Mouse (Mus musculus) liver, postnatal 0 days (tissue): ENCODE results near the gene Map2k7. TPM values are rescaled to one million over a fixed set of nuclear protein-coding genes. Genes with fewer than 3 reads are reported as not detected.

Experiments
- ATAC-seq: fragments of 200-750 bp; cut with Nextera tagmentation; 2 replicates; pipeline ENCODE4 v1.8.0; 2017; ENCODE audit warnings: mild to moderate bottlenecking, moderate library complexity
- DNase-seq: peaks from one replicate; pipeline ENCODE4 v3.0.0-alpha.2; 2016
- H3K27ac ChIP-seq: fragments of 300-500 bp; sonication (generic); 2 replicates; pipeline ENCODE4 v1.5.1; 2014; ENCODE audit warnings: antibody characterized with exemption, moderate library complexity, mild to moderate bottlenecking, low read depth
- H3K27me3 ChIP-seq: fragments of 300-500 bp; sonication (generic); 2 replicates; pipeline ENCODE4 v1.6.1; 2014; ENCODE audit warnings: low read length, control low read depth, mixed read lengths; ENCODE audit not compliant: insufficient read depth
- H3K36me3 ChIP-seq: fragments of 300-500 bp; sonication (generic); replicated peaks from 2 replicates; pipeline ENCODE4 v1.6.1; 2014; ENCODE audit warnings: mild to moderate bottlenecking, control low read depth, low read length, moderate library complexity, mixed read lengths; ENCODE audit not compliant: insufficient read depth
- H3K4me1 ChIP-seq: fragments of 300-500 bp; sonication (generic); 2 replicates; pipeline ENCODE4 v1.6.1; 2014; ENCODE audit warnings: antibody characterized with exemption, mild to moderate bottlenecking, control low read depth; ENCODE audit not compliant: insufficient read depth
- H3K4me2 ChIP-seq: fragments of 300-500 bp; sonication (generic); 2 replicates; pipeline ENCODE4 v1.6.1; 2014; ENCODE audit warnings: low read depth, mild to moderate bottlenecking, low read length, moderate library complexity, mixed read lengths
- H3K4me3 ChIP-seq: fragments of 300-500 bp; sonication (generic); 2 replicates; pipeline ENCODE4 v1.5.1; 2014; ENCODE audit warnings: low read depth, low read length
- H3K9ac ChIP-seq: fragments of 300-500 bp; sonication (generic); replicated peaks from 2 replicates; pipeline ENCODE4 v1.6.1; 2014; ENCODE audit warnings: mild to moderate bottlenecking, moderate library complexity
- H3K9me3 ChIP-seq: fragments of 300-500 bp; sonication (generic); 2 replicates; pipeline ENCODE4 v1.6.1; 2016; ENCODE audit warnings: mild to moderate bottlenecking, control low read depth, low read length, mixed read lengths
- CTCF ChIP-seq: sonication (generic); IDR thresholded peaks from 2 replicates; pipeline ENCODE4 v1.5.1; 2016; ENCODE audit warnings: antibody characterized with exemption, low read depth
- EP300 ChIP-seq: IDR thresholded peaks from 2 replicates; pipeline ENCODE4 v1.6.1; 2016; ENCODE audit warnings: antibody characterized with exemption, low read depth, mild to moderate bottlenecking
- WGBS: fragments of 180-500 bp; shearing (Covaris S2); extraction: QIAGEN DNeasy Blood & Tissue Kit; methylation state at CpG from one replicate; pipeline ENCODE4 v1.1.7; 2014; ENCODE audit not compliant: insufficient replicate concordance; 5-methylcytosine and 5-hydroxymethylcytosine counted together
- polyA plus RNA-seq: library from polyadenylated mRNA; unstranded; fragments of >200 nt; fragmentation: Nextera tagmentation; extraction: Ambion mirVana; gene quantifications from 2 replicates; pipeline ENCODE4 v1.2.1, GENCODE M21; 2015

Gene Map2k7
- polyA plus RNA-seq, 1 experiment from 2014 or later = 10.5 TPM

GRCm38 (mm10) chr8:4263105-4263791 is 24.7 kb downstream of the Map2k7 start:
- TF ChIP-seq EP300 (no peak), CTCF (no peak)
- H3K4me1 ChIP-seq = peaks cover 13% of the 10 kb centered on the region
- WGBS = 68% methylated on average over 8 of the region's 8 CpGs
- peaks cover 73% of the 10 kb centered on the region for H3K36me3 ChIP-seq
- H3K4me3 ChIP-seq = no peak overlapping the region
- H3K9me3 ChIP-seq = no peaks in the 10 kb centered on the region
- ATAC-seq (no peak), DNase-seq (no peak)
- H3K4me2 ChIP-seq = no peak overlapping the region
- H3K27ac ChIP-seq = no peak overlapping the region
- H3K27me3 ChIP-seq = no peaks in the 10 kb centered on the region
- no peak overlapping the region for H3K9ac ChIP-seq

DNA sequence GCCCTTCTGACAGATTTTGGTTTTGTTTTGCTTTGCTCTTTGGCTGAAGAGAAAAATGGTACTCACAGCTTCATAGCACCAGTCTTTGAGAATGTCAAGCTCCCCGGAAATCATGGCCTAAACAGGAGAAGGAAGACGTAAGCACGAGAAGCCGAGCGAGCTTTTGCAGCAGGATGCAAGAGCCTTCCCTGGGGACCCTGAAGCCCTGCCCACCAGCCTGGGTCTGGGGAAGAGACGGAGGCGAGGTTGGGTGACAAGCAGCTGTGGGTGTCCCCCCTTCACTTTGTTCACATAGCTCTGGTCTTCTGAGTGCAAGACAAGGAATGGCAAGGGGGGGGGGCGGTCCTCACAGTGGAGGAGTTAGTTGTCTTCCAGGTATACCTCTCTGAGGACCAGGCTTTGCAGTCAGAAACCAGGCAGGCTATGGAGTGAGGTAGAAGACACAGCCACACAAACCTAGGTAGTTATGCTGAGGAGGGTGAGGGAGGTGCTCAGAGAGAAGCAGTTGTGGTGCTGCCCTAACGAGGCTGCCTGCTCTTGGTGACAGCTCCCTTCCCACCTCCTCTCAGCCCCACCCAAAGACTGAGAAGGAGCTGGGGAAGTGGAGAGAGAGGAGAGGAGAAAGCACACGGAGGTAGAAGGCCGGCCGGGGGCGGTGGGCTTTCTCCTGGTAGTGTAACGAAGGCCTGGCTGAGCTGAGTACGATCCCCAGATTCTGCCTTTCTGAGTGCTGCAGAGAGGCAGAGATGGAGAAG is 26.8 kb downstream of the Map2k7 start:
- no peak for ATAC-seq
- TF ChIP-seq EP300 (no peak), CTCF (no peak)
- Histone ChIP-seq H3K27me3 (no peaks in the 10 kb centered on the region), H3K9ac (no peak overlapping the region), H3K9me3 (no peaks in the 10 kb centered on the region), H3K4me3 (no peak overlapping the region), H3K4me1 (no peaks in the 10 kb centered on the region), H3K36me3 (peaks cover 84% of the 10 kb centered on the region), H3K27ac (no peak overlapping the region), H3K4me2 (no peak overlapping the region)
- DNase-seq = no peak
- WGBS = 84% methylated on average over 15 of the region's 15 CpGs

DNA sequence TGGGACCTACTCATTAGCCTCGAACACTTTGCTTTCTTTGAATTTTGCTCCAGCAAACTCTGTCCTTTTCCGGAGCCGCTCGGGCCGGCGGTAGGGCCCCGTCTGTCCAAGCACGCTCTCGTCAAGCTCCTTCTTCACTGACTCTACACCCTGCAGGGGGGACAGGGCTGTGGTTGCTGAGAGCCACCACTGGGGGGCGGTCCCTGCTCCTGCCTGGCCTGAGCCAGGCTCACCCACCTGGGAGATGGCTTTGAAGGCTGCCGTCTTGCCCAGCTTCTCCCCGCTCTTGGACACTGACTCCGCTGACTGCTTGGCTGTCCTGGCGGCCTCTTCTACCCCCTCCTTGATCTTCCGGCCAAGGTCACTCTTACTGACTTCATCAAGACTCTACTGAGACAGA is 29.1 kb downstream of the Map2k7 start:
- Histone ChIP-seq H3K27ac (no peak overlapping the region), H3K36me3 (peaks cover 77% of the 10 kb centered on the region), H3K4me1 (no peaks in the 10 kb centered on the region), H3K9ac (no peak overlapping the region), H3K9me3 (no peaks in the 10 kb centered on the region), H3K4me3 (no peak overlapping the region), H3K4me2 (no peak overlapping the region), H3K27me3 (no peaks in the 10 kb centered on the region)
- peak; percentile 42 for DNase-seq
- WGBS = 80% methylated on average over 15 of the region's 15 CpGs
- TF ChIP-seq EP300 (no peak), CTCF (peak; percentile 58)
- ATAC-seq = peak; percentile 57; the same call in 1 of the 2 replicates

- Histone ChIP-seq H3K36me3 (peaks cover 82% of the 10 kb centered on the region), H3K9ac (no peak overlapping the region), H3K4me3 (no peak overlapping the region), H3K4me2 (no peak overlapping the region), H3K27ac (no peak overlapping the region), H3K27me3 (no peaks in the 10 kb centered on the region), H3K9me3 (no peaks in the 10 kb centered on the region), H3K4me1 (peaks cover 4% of the 10 kb centered on the region)
- no peak for ATAC-seq
- TF ChIP-seq EP300 (no peak), CTCF (no peak)
- WGBS = 92% methylated on average over 6 of the region's 6 CpGs
- no peak for DNase-seq
Observed at GRCm38 (mm10) chr8:4269609-4270008, 31.1 kb downstream of the Map2k7 start.

GRCm38 (mm10) chr8:4275275-4276110 is 37.0 kb downstream of the Map2k7 start, which contains the start of gene Timm44:
TSS of gene Timm44 (minus strand) at chr8:4275913.
- Histone ChIP-seq H3K4me2 (peak within 1 kb of the TSS; percentile 86), H3K4me1 (peaks cover 14% of the 10 kb centered on the region), H3K36me3 (peaks cover 24% of the 10 kb centered on the region), H3K4me3 (peak within 1 kb of the TSS; percentile 71), H3K9me3 (no peaks in the 10 kb centered on the region), H3K9ac (peak within 1 kb of the TSS; percentile 75), H3K27ac (peak within 1 kb of the TSS; percentile 73), H3K27me3 (no peaks in the 10 kb centered on the region)
- DNase-seq (peak; percentile 95), ATAC-seq (peak; percentile 98)
- under 1% methylated on average over 39 of the region's 39 CpGs for WGBS
- TF ChIP-seq EP300 (no peak), CTCF (no peak)

GRCm38 (mm10) chr8:4276111-4276465 is 37.5 kb downstream of the Map2k7 start:
- ATAC-seq = peak; percentile 55

More at GRCm38 (mm10) chr8:4276111-4276465, 37.5 kb downstream of the Map2k7 start:
- Histone ChIP-seq H3K9me3 (no peaks in the 10 kb centered on the region), H3K27ac (peak overlapping the region; percentile 73), H3K36me3 (peaks cover 21% of the 10 kb centered on the region), H3K4me1 (peaks cover 14% of the 10 kb centered on the region), H3K9ac (peak overlapping the region; percentile 75), H3K4me3 (peak overlapping the region; percentile 71), H3K27me3 (no peaks in the 10 kb centered on the region), H3K4me2 (peak overlapping the region; percentile 86)
- no peak for DNase-seq
- WGBS = 28% methylated on average over 9 of the region's 9 CpGs
- TF ChIP-seq CTCF (no peak), EP300 (no peak)
